Mouse (Mus musculus) R1 (cell line): ENCODE data around the gene Msh5.
"Not testable (repeated sequence)": the region's sequence is repeated elsewhere in the genome, so short reads cannot be mapped to it uniquely, and the experiment has no call there.

Experiments
- DNase-seq: peaks from one replicate; pipeline ENCODE4 v3.0.0-alpha.2; 2018; ENCODE audit warnings: low read depth, low spot score

The Msh5 gene

GRCm38 (mm10) chr17:35048932-35049440 is 2.4 kb upstream of the Msh5 start:
- DNase-seq, result no peak

- no peak for DNase-seq
Observed at GRCm38 (mm10) chr17:35048149-35048931, 1.8 kb upstream of the Msh5 start.

GRCm38 (mm10) chr17:35047688-35048087 is 1.1 kb upstream of the Msh5 start:
- no peak for DNase-seq

- peak; percentile 16 for DNase-seq
Observed at GRCm38 (mm10) chr17:35045807-35046680, 501 bp downstream of the Msh5 start.

- no peak for DNase-seq
Observed at GRCm38 (mm10) chr17:35044904-35045806, 1.4 kb downstream of the Msh5 start.

GRCm38 (mm10) chr17:35043794-35044193 is 2.8 kb downstream of the Msh5 start:
- no peak for DNase-seq

GRCm38 (mm10) chr17:35039121-35039873 is 7.2 kb downstream of the Msh5 start:
- DNase-seq, result no peak

- no peak for DNase-seq
Observed at GRCm38 (mm10) chr17:35034896-35035295, 11.6 kb downstream of the Msh5 start.

- not testable (repeated sequence) for DNase-seq
Observed at GRCm38 (mm10) chr17:35033703-35034102, 12.8 kb downstream of the Msh5 start.

GRCm38 (mm10) chr17:35032323-35032870 is 14.1 kb downstream of the Msh5 start:
- DNase-seq, result no peak

GRCm38 (mm10) chr17:35031880-35032279 is 14.7 kb downstream of the Msh5 start:
- DNase-seq, result no peak

GRCm38 (mm10) chr17:35031272-35031671 is 15.3 kb downstream of the Msh5 start:
- DNase-seq, result no peak

GRCm38 (mm10) chr17:35029691-35030532 is 16.6 kb downstream of the Msh5 start:
- DNase-seq, result no peak

GRCm38 (mm10) chr17:35028315-35028714 is 18.2 kb downstream of the Msh5 start:
- DNase-seq, result no peak

GRCm38 (mm10) chr17:35027277-35028068 is 19.1 kb downstream of the Msh5 start, which contains the start of gene Sapcd1:
TSS of gene Sapcd1 (minus strand) at chr17:35028016.
- DNase-seq, result peak; percentile 85

- DNase-seq, result no peak
Observed at GRCm38 (mm10) chr17:35026206-35026605, 20.3 kb downstream of the Msh5 start.

GRCm38 (mm10) chr17:35024691-35025488 is 21.7 kb downstream of the Msh5 start:
- DNase-seq, result no peak

GRCm38 (mm10) chr17:35024261-35024660 is 22.3 kb downstream of the Msh5 start:
- DNase-seq, result no peak
